Mouse (Mus musculus): ENCODE data around the gene 2210016F16Rik.
"Not testable (repeated sequence)": the region's sequence is repeated elsewhere in the genome, so short reads cannot be mapped to it uniquely, and the experiment has no call there.

The 2210016F16Rik gene
- long read RNA-seq, experiment 1, transcript 2210016F16Rik-201 (4 exons, 3,051 nt), result major isoform, 94 of 97 reads
- long read RNA-seq, experiment 1, partial matches to known transcripts, result 3 of 97 reads
- long read RNA-seq, experiment 1, other reads (novel, unspliced or antisense), result 0 of 97 reads
- long read RNA-seq, experiment 2, transcript 2210016F16Rik-201 (4 exons, 3,051 nt), result major isoform, 161 of 167 reads
- long read RNA-seq, experiment 2, partial matches to known transcripts, result 5 of 167 reads
- long read RNA-seq, experiment 2, other reads (novel, unspliced or antisense), result 1 of 167 reads

- intact Hi-C loops (cut with DNase I), result loop anchor here (10.0 kb wide), 2 partner anchors 230 to 370 kb away; partner anchors contain the start of gene Idnk
Measured at GRCm38 (mm10) chr13:58384779-58385546, at the start of gene 2210016F16Rik. Gene 2210016F16Rik (minus strand): TSS chr13:58385225.

GRCm38 (mm10) chr13:58423061-58423660, 38.1 kb upstream of the 2210016F16Rik start:
- intact Hi-C loops (cut with DNase I), result no loop called here

GRCm38 (mm10) chr13:58422242-58422641, 37.2 kb upstream of the 2210016F16Rik start:
- intact Hi-C loops (cut with DNase I), result no loop called here

DNA sequence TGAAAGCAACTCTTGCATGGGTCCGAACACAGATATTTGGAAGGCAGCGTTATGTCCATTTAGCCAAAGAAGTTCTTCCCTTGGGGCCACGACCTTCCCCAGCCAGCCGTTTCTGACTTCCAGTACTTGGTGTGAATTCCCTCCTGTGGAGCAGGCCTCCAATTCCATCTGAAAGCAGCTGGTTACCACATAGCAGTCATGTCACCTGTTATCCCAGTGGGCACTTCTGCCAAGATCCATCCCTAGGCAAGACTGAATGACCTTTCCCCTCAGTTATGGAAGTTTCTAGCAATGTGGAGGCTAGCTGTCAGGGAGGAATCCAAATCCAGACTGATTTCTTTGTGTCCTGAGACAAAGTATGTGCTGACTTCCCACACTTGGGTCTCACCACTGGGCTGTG, 36.0 kb upstream of the 2210016F16Rik start:
- intact Hi-C loops (cut with DNase I), result no loop called here

DNA sequence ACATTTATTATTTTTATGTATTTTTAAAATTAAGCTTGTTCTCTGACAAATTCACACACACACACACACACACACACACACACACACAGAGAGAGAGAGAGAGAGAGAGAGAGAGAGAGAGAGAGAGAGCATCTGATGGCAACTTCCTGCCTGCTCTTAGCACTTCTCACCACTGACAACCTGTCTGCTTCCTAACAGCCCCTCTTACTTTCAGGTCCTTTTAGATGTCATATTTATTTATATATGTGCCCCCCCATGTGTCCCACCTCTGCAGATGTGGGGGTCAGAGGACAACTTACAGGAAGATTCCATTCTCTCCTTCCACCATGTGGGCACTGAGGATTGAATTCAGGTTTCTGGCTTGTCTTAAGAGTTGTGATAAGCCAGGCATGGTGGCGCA, 34.2 kb upstream of the 2210016F16Rik start:
- intact Hi-C loops (cut with DNase I), result loop anchor here (5.0 kb wide), 1 partner anchor 33 kb away; no protein-coding TSS in a partner anchor

- intact Hi-C loops (cut with DNase I), result loop anchor here (5.0 kb wide), 1 partner anchor 34 kb away; no protein-coding TSS in a partner anchor
Measured at GRCm38 (mm10) chr13:58418656-58419055, 33.6 kb upstream of the 2210016F16Rik start.

DNA sequence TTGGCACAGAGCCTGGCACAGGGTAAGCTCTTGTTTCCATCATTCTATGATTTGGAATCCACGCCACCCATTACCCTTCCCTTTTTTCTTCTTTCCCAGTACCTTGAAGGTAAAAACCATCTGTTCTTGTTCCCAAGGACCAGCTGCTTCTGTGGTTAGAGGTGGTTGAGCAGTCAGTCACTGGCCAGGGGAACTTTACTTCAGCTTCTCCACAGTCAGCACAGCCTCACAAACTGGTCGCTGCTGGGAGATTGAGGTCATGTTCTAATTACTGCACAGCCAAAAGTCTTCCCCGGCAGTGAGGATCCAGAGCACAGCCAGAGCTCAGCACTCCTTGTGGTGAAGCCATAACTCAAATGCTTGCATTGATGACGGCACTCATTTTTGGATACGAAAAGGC, 30.8 kb upstream of the 2210016F16Rik start:
- intact Hi-C loops (cut with DNase I), result loop anchor here (5.0 kb wide), 1 partner anchor 36 kb away; no protein-coding TSS in a partner anchor

- intact Hi-C loops (cut with DNase I), result loop anchor here (5.0 kb wide), 1 partner anchor 37 kb away; no protein-coding TSS in a partner anchor
Measured at GRCm38 (mm10) chr13:58415374-58415773, 30.3 kb upstream of the 2210016F16Rik start.

DNA sequence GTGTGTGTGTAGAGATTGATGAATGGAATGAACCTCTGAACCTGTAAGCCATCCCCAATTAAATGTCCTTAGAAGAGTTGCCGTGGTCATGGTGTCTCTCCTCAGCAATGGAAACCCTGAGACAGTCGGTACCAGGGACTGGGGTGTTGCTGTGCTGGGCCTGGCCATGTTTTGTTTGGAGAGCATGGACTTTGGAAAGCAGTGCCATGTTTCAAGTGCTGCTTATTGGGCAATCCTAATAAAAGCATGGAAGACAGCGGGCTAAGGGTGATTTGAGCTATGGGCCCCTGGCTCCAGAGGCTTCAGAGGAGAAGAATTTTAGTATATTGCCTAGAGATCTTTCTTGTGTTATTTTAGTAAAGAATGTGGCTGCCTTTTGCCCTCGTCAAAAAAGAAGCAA, 26.0 kb upstream of the 2210016F16Rik start:
- intact Hi-C loops (cut with DNase I), result no loop called here

GRCm38 (mm10) chr13:58403243-58403642, 18.2 kb upstream of the 2210016F16Rik start, which contains the start of gene Hnrnpk:
Gene Hnrnpk (minus strand): TSS chr13:58403343.
- intact Hi-C loops (cut with DNase I), result not testable (repeated sequence)

- intact Hi-C loops (cut with DNase I), result no loop called here
Measured at GRCm38 (mm10) chr13:58402744-58403110, 17.7 kb upstream of the 2210016F16Rik start.

DNA sequence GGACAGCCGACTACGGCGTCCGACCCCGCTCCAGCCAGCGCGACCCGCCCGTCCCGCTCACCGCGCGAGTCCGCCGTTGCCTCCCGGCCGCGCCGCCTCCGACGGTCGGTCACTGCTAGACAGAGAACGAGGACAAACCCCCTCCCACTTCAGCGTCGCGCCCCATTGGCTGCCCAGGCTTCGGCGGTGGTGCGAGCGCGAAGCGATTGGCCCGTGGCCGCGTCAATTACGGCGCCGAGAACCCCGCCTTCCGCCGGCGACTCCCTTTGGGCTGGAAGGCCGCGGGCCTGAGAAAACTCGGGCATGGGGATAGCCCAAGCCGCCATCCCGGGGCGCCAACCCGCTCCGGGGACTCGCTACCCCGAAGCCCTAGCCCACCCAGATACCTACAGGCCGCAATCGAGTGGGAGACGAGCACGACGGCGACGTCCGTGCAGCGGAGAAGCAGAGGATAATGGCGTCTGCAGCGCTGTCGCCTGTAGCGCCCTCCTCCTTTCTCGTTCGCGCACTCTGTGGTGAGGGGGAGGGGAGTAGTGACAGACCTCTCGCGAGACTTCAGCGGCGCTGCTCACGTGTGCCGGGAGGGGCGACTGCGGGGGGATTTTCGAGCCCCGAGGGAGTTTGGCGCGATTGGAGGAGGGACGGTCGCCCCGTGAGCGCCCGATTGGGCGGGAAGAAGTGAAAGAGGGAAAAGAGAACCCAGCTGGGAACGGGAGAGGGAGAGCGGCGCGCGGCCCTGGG, 17.1 kb upstream of the 2210016F16Rik start, which contains the start of gene Rmi1:
Gene Rmi1 (plus strand): TSS at position 246 of the 741 bp plus-strand sequence.
- intact Hi-C loops (cut with DNase I), result no loop called here

DNA sequence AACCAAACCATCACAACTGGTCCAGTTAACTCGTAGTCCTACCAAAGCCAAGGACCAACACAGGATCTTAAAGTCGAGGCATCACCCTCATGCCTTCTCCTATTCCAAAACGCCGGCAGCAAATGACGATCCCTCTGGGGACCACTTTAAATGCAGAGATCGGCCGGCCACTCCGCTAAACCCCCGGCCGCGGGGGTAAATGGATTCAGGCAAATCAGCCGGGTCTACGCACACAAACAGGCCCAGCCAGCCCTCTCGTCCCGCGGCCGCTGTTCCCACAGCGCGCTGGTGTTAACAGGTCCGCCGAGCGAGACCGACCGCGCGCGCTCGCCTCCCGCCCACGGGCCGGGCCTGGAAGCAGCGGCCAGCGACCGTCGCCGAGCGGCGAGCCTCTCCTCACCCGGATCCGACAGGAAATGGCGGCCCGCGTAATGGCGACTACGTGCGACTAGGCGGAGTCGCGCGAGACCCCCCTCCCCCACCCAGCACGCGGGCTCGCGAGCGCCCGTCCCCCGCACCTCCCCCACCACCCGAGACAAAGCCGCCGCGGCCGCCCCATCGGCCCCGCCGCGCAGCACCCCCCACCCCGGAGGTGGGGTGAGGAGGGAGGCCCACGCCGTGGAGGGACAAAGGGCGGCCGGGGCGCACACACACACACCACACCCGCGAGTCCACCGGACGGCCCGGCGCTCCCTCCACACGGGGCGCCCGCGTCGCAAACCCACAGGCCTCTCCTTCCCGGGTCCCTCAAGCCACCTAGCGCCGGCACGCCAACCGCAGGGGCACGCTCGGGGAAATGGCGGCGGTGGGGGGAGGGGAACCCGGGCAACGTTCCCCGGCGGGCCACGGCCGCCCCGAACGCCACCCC, 16.3 kb upstream of the 2210016F16Rik start:
- intact Hi-C loops (cut with DNase I), result no loop called here

- intact Hi-C loops (cut with DNase I), result no loop called here
Measured at GRCm38 (mm10) chr13:58400576-58400975, 15.6 kb upstream of the 2210016F16Rik start.

DNA sequence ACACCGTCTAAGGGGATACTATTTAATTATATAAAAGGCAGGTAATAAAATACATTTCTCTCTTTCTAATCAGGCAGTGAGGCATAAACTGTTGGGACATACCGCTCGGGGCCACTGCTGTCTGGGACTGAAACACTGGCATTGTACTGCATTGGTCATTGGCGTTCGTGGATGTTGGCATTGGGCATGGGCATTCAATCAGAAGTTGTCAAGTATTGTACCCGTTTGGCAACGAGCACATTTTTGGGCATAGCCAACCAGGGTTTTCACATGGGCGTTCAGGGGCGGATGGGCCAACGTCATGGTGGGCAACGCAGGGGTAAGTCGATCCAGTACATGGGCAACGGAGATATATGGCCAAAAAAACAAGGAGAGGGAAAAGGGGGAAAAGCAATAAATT, 12.6 kb upstream of the 2210016F16Rik start:
- intact Hi-C loops (cut with DNase I), result no loop called here

DNA sequence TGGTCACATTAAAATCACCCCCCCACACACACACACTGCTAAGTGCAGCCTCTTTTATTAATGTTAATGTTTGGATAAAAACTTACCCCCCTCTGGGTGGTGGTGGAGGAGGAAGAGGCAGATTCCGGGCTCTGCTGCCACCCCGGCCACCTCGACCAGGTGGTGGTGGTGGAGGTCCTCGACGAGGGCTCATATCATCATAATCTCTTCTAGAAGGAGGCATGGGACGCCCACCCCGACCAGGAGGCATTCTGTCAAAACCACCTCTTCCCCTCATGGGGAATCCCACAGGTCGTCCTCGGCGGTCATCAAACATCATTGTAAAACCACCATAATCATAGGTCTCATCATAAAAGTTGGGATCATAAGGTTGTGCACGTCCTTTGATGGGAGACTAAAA, 9.4 kb upstream of the 2210016F16Rik start:
- intact Hi-C loops (cut with DNase I), result loop anchor here (5.0 kb wide), 1 partner anchor 148 kb away; no protein-coding TSS in a partner anchor

DNA sequence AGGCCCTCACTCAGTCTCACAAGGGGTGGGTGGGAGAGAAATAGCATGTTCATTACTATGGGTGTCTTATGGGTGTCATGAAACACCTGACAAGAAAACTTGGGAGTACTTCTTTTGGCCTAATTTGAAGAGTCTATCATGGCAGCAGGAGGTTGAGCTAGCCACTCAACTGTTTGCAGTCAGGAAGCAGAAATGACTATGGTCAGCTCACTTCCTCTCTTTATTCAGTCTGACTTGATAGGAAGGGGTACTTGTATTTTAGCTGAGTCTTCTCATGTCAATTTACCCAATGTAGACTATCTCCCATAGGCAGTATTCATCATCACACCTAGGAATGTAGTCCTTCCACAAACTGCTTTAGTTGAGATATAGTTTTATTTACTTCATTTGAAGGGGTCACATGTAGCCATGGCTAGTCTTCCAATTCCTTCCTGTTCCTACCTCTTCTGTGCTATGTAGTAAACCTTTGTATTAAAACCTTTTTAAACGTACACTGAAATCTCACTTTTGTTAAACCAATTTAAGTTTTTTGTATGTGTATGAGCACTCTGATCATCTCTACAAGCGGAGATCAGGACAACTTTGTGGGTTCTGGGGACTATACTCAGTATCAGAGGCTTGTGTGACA, 4.4 kb upstream of the 2210016F16Rik start:
- intact Hi-C loops (cut with DNase I), result loop anchor here (10.0 kb wide), 2 partner anchors 235 to 375 kb away; partner anchors contain the start of gene Idnk

DNA sequence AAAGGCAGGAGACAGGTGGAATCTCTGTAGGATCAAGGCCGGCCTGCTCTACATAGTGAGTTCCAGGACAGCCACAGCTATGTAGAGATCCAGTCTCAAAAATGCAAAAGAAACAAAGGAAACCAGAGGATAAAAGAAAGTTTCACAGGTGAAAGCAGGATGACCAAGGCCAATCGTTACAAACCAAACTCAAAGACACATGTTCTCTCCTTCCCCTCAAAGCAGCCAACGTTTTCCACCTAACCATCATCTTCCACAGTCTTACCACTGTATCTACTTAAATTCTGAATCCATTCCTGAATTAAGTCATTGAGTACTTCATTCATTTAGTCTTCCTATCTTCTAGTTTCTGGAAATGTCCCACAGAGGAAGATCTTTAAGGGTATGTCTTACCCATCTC, 3.4 kb upstream of the 2210016F16Rik start:
- intact Hi-C loops (cut with DNase I), result loop anchor here (10.0 kb wide), 2 partner anchors 234 to 374 kb away; partner anchors contain the start of gene Idnk

DNA sequence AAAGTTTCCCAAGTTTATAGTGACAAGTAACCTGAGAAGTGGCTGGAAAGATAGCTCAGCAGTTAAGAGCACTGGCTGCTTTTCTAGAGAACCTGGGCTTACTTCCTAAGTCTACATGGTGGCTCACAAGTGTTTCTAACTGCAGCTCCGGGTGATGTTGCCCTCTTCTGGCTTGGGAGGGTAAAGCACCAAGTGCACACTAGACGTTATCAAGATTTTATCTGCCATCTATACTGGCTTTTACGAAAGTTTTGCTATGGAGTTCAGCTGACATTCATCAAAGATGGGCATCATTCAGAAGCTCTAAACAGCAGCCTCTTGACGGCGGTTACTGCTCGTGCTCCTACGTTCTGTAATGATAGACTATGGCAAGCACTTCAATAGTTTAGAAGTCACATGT, 2.9 kb upstream of the 2210016F16Rik start:
- intact Hi-C loops (cut with DNase I), result loop anchor here (2.0 to 10.0 kb wide), 3 partner anchors 101 to 373 kb away; partner anchors contain the start of gene Idnk

Data from adrenal gland (tissue).